Mouse (Mus musculus): ENCODE measurements at regions not wholly inside any gene's neighbourhood (a gene's known extent, or its start where the extent isn't known, plus 50 kb on each side); places are given as distances from the start of the nearest gene placed in this dataset.

GRCm38 (mm10) chr3:68783666-68784416 lies 85.5 kb upstream of the 1110032F04Rik start:
- no peak for TF ChIP-seq USF1 (IDR thresholded peaks at IDR 0.05; ENCODE audit: low read depth)
- TF ChIP-seq FOSL1 (IDR thresholded peaks at IDR 0.05; ENCODE audit: insufficient read depth, low read length, poor library complexity, severe bottlenecking): no peak
- no peak for TF ChIP-seq CTCF (IDR thresholded peaks at IDR 0.05; ENCODE audit: control insufficient read depth, insufficient read depth, insufficient read length)
- TF ChIP-seq CEBPB (IDR thresholded peaks at IDR 0.05; ENCODE audit: low read depth): no peak
- no peak for TF ChIP-seq MAX (IDR thresholded peaks at IDR 0.05)
- TF ChIP-seq MYOD1 (IDR thresholded peaks at IDR 0.05; ENCODE audit: control insufficient read depth, insufficient read length, low read depth): no peak
- no peak for TF ChIP-seq MYOG (IDR thresholded peaks at IDR 0.05; ENCODE audit: control insufficient read depth, extremely low read depth, insufficient read length)

Measured in C2C12 (cell line).